Mouse (Mus musculus): ENCODE results near the gene H2-Oa. TPM values are rescaled to one million over a fixed set of nuclear protein-coding genes. Genes with fewer than 3 reads are reported as not detected.

Gene H2-Oa
- total RNA-seq, 2 experiments from 2014 or later, result 0.34 TPM; not detected in 1

DNA sequence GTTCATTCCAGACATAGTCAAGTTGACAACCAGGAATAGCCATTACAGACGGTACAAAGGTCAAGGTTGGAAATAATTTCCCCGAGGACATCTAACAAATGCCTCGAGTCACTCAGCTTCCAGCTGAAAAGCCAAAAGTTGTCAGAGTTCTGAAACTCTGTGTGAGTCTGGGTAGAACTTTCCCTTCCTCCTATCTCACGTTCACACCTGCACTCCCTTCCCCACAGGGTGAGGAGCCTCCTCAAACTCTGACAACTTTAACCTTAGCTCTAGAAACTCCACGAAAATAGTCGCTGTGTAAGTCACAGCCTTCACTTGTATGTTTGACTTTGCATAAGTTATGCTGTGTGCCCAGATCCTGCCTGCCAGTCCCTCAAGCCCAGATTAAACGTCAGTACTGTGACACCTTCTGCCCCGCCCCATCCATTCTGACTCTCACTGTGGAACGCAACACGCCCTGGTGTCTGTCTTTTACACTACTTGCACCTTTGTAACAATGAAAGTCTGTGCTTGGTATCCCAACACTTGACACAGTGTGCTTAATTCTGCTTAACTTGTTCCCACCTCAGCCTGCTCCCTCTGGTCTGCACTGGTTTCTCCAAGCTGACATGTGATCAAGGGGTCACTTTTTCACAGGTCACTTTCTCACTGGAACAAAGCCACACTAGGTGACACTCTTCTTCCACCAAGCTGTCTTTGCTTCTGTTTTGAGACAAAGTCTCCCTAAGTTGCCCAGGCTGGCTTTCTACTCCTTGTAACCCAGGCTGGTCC, 6.8 kb downstream of the H2-Oa start:
- intact Hi-C loops (cut with DNase I), result no loop called here
- no peak for DNase-seq (ENCODE audit: low spot score in 2 of 2)

DNA sequence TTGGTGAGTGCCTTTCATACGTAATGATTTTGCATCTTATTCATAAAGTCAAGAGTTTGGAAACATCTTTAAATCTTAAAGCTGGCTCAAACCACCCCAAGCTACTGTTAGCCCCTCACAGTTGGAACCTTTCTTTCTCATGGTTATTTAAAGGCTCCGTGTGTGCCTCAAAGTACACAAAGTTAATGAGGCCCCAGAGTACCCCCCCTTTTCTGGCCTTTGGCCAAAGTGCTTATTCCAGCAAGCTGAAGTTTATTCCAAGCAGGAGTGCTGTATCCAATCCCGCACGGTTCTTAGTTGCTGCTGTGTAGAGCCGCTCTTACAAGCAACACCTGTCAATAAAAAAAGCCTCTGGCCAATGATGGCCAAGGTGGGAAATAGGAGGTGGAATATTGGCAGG, 7.4 kb downstream of the H2-Oa start:
- DNase-seq (ENCODE audit: low spot score in 2 of 2), result no peak
- intact Hi-C loops (cut with DNase I), result no loop called here

DNA sequence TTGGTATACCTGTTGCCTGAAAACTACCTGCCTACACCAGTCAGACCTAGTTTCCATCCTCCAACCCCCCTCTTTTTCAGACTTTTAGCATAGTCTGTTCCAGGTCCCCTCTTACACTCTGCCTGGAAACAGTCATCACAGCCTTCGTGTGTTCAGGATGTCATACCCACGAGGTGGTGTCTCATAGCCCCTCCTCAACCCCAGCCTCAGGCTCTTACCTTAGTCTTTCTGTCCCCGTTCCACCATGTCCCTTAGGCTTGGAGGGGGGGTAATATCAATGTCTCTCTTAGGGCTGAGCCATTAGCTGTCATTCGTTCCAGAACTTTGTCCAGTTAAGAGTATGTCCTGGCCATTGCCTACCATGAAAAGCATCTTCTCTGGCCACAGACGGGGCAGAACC, 9.0 kb downstream of the H2-Oa start:
- intact Hi-C loops (cut with DNase I), result loop anchor here (10.0 kb wide), 1 partner anchor 134 kb away; the partner anchor contains the start of gene H2-Ob
- no peak for DNase-seq (ENCODE audit: low spot score in 2 of 2)

DNA sequence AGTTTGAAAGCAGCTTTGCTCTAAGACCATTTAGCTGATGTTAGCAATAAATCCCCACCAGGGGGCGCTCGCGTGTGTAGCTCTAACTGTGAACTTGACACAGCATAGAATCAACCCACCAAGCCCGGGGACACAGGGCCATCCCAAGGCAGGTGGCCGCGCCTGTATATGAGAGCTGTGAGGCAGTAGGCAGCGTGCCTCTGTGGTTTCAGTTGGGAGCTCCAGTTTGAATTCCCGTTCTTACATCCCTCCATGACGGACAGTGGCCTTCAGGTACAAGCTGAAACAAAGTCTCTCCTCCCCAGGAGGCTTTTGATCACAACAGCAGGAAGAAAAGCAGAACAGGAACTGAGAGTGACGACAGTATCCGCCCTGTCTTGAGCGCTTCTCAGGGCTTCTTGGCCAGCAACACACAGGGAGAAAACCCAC, 9.5 kb downstream of the H2-Oa start:
- DNase-seq (ENCODE audit: low spot score in 2 of 2), result peak; percentile 89 to 92
- intact Hi-C loops (cut with DNase I), result loop anchor here (2.0 to 10.0 kb wide), 2 partner anchors 67 to 133 kb away; partner anchors contain the start of gene H2-Ob

DNA sequence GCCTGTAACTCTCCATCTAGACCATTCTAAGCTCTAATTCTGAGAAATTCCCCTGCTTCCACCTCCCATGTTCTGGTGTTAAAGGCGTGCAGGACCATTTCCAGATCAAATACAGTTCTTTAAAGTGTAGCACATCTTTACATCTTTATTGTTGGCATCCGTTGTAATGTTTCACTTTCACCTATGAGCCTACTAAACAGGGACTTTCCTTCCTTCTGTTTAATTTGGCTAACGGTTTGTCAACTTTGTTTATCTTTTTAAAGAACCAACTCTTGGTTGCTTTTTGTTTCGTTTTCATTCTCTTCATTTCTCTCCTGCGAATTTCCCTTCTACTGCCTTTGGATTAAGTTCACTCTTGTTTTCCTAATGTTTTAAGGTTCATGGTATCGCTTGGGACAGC, 10.7 kb downstream of the H2-Oa start:
- DNase-seq (ENCODE audit: low spot score in 2 of 2), result no peak
- intact Hi-C loops (cut with DNase I), result loop anchor here (2.0 to 10.0 kb wide), 2 partner anchors 66 to 132 kb away; partner anchors contain the start of gene H2-Ob

DNA sequence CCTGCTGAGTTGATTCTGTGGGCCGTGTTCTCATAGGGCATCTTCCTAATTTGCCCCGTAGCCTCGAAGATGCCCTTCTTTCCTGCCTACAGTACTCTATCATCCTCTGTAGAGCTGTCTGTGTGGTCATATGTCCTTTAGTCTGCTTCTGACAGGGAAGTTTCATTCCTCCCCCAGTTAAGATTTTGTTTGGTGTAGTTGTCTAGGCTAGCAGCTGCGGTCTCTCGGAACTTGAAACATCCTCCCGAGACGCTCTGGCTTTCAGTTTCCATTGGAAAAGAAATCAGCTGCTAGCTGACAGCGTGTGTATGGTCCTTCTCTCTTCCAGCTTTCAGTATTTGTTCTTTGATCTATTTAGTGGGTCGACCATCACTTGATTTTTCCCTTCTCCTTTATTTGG, 12.7 kb downstream of the H2-Oa start:
- no peak for DNase-seq (ENCODE audit: low spot score in 2 of 2)
- intact Hi-C loops (cut with DNase I), result loop anchor here (10.0 kb wide), 1 partner anchor 130 kb away; the partner anchor contains the start of gene H2-Ob

DNA sequence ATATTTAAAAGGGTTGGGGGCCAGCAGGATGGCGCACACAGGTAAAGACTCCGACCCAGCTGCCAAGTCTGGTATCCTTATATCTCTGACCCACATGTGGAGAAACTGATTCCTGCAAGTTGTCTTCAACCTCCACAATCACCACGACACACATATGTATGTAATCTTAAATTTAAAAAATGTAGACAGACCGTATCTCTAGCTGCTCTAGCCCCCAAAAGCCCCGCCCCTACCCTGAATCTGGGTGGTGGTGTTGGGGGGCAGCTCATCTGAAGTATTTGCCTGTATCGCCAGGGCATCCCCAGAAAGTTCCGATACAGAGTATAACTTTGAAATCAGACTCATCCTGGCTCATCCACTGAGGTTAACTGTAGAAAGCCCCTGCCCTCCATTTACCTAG, 14.4 kb downstream of the H2-Oa start:
- DNase-seq (ENCODE audit: low spot score in 2 of 2), result no peak
- intact Hi-C loops (cut with DNase I), result loop anchor here (10.0 kb wide), 1 partner anchor 128 kb away; the partner anchor contains the start of gene H2-Ob

DNA sequence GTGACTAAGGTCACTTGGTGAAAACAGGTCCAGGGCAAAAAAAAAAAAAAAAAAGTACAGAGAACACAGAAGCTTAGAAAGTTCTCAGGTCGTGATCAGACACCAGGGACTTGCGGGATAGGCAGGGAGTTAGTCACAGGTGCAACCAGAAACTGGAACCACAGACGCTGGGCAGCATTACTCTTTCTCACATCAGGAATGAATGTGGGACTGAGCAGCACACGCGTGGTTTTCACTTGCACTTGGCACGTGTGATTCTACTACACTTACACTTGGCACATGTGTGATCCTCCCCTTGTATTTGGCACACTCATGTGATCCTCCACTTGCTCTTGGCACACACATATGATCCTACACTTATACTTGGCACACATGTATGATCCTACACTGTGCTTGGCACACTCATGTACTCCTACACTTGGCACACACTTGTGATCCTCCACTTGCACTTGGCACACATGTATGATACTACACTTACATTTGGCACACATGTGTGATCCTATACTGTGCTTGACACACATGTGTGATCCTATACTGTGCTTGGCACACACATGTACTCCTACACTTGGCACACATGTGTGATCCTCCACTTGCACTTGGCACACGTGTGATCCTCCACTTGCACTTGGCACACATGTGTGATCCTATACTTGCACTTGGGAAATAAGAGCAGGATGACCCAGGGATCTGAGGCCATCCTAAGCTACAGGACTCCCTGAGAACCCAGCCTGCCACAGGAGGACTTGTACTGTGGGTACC, 15.1 kb downstream of the H2-Oa start:
- intact Hi-C loops (cut with DNase I), result loop anchor here (10.0 kb wide), 1 partner anchor 128 kb away; the partner anchor contains the start of gene H2-Ob
- DNase-seq (ENCODE audit: low spot score in 2 of 2), result no peak

DNA sequence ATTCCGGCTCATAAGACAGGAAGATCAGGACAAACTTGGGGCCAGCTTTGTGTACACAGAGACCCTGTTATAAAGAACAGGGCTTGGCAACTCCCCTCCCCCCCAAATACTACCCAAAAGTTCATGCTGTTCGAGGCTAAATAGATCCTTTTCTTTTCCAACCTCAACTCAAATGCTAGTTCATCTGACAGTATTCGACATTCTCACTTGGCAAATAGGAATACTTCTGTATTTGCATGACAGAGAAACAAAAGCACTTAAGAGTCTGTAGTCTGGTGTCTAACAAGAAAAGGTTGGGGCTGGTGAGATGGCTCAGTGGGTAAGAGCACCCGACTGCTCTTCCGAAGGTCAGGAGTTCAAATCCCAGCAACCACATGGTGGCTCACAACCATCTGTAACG, 16.3 kb downstream of the H2-Oa start:
- no peak for DNase-seq (ENCODE audit: low spot score in 2 of 2)
- intact Hi-C loops (cut with DNase I), result loop anchor here (10.0 kb wide), 1 partner anchor 126 kb away; the partner anchor contains the start of gene H2-Ob

DNA sequence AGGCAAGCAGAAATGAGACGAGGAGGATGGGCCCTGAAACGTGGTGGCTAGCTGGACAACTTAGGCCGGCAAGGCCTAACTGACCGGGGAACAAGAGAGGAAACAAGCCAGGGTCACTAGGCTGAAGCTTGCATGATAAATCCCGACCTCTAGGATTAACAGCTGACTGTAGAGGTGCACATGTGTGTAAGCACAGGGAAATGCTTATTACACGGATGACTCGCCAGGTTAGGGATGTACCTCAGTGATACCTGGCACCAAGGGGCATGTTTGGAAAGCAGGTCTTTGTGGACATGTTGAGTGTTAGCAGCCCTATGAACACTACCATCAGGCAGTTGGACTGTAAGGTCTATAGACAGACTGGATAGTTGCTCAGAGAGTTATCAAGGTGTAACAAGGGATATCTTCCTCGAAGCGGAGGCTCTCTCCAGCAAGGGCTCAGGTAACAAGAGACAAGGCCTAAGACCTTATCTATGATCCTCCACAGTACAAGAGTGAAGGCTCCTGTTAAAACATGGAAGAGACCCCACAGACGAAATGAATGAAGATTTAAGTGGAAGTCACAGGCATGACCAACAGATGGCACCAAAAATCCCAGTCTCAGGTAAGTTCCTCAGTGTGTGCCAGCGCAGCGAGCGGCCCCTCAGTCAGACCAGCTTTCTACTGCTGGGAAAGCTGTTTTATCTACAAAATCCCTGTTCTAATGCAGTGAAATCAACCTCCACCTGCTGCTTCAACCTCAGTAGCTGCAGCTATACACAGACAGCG, 17.1 kb downstream of the H2-Oa start:
- intact Hi-C loops (cut with DNase I), result loop anchor here (10.0 kb wide), 1 partner anchor 126 kb away; the partner anchor contains the start of gene H2-Ob
- peak in 1 of 2 experiments; percentile 33 for DNase-seq (ENCODE audit: low spot score in 2 of 2)

DNA sequence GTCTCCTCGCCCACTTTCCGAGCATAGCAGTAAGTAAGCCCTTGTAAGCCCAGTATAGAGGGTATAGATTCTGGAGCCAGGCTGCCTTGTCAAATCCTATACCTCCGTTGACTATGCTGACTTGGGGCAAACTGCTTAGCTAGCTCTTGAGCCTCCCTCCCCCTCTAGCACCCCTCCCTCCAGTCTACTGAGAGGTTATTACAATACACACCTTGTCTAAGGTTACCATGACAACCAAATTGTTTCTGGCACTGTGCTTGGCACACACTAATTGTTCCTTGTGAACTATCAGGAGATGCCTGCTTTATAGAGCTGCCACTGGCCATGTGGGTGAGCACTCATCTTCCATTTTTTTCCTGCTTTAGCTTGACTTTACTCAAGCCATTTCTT, 17.7 kb downstream of the H2-Oa start:
- no peak for DNase-seq (ENCODE audit: low spot score in 2 of 2)
- intact Hi-C loops (cut with DNase I), result loop anchor here (10.0 kb wide), 1 partner anchor 125 kb away; the partner anchor contains the start of gene H2-Ob

DNA sequence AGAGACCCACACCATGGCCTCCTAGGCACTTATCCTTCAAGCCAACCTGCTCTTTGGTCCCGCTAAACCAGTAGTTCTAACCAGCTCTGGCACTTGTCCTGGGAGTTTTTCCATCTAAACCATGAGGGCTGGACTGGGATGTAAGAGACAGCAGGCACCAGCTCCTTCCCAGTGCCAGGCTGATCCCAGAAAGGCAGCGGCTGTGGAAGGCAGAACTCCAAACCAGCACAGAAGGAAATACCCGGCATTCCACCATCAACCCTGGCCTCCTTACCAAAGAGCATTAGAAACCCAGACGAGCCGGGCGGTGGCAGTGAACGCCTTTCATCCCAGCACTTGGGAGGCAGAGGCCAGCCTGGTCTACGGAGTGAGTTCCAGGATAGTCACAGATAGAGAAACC, 18.2 kb downstream of the H2-Oa start:
- intact Hi-C loops (cut with DNase I), result no loop called here
- DNase-seq (ENCODE audit: low spot score in 2 of 2), result no peak

DNA sequence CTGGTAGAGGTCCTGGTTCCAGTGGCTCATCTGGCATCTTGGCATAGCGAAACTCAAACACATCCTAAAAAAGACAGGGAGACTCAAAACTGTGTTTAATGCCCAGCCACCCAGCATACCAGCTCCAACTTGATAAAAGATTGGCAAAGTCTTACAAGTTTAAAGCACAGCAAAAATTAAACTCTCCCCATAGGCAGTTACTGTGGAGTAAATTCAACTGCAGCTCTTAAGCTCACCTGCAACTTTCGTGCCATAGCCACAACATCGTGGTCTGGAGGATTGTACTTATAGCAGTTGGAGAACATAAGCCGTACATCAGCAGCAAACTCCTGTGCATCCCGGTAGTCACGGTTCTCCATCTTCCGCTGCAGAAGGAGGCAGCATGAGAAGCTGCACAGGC, 22.0 kb downstream of the H2-Oa start:
- DNase-seq (ENCODE audit: low spot score in 2 of 2), result no peak
- intact Hi-C loops (cut with DNase I), result no loop called here

DNA sequence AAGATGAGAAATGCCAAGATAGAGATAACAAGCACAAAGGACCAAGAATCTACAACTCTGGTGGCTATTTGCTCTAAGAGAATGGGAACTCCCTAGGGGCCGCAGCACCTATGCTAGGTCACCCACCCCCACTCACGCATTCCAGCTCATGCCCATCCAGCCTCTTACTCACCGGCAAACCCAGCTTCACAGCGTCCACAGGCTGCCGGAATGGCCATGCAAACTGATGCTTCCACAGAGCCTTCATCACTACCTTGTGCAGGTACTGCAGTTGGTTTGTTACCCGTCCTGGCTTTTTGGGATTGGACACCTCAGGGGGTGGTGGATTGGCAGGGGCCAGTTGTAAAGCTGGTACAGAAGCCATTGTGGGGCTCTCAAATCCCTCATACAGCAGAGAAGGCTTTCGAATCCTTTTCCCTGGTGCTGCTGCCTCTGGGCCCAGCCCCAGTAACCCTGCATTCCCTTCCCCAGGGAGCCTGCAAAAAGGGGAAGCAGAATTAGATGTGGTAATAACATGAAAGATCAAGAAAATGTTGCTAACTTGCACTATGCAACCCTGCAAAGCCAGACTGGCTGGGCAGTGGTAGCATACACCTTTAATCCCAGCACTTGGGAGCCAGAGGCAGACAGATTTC, 24.7 kb downstream of the H2-Oa start:
- intact Hi-C loops (cut with DNase I), result loop anchor here (5.0 kb wide), 2 partner anchors 85 to 780 kb away; partner anchors contain the start of genes C2, Ehmt2, Rxrb and Slc39a7
- DNase-seq (ENCODE audit: low spot score in 2 of 2), result peak in 1 of 2 experiments; percentile 23

DNA sequence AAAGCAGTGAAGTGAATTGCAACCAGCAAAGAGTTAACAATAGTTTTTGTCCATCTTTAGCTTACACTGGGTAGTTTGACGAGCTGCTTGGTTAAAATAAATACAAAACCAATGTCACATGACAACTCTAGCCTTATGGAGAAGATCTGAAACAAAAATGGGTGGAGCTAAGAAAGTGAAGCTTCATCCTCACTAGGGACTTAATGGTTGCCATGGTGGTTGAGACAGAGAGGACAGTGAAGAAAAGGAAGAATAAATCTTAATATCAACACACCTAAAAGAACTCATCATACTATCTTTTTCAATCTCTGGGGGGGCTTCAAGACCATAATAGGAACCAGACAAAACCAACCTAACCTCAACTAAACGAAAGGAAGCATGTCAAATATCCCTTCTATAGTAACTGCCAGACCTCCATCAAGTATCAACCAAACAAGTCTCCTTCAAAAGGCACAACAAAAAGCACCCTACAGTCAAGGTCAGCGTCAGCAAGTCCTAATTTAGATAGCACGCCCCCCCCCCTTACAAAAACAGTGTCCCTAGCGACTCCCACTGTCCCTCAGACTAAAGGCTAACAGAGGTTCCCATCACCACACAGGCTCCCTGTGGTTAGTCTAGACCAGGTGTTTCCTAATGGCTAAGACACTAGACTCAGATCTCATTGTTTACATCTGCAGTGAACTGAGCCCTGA, 25.4 kb downstream of the H2-Oa start:
- DNase-seq (ENCODE audit: low spot score in 2 of 2), result peak in 1 of 2 experiments; percentile 30
- intact Hi-C loops (cut with DNase I), result loop anchor here (5.0 kb wide), 2 partner anchors 85 to 780 kb away; partner anchors contain the start of genes C2, Ehmt2, Rxrb and Slc39a7

DNA sequence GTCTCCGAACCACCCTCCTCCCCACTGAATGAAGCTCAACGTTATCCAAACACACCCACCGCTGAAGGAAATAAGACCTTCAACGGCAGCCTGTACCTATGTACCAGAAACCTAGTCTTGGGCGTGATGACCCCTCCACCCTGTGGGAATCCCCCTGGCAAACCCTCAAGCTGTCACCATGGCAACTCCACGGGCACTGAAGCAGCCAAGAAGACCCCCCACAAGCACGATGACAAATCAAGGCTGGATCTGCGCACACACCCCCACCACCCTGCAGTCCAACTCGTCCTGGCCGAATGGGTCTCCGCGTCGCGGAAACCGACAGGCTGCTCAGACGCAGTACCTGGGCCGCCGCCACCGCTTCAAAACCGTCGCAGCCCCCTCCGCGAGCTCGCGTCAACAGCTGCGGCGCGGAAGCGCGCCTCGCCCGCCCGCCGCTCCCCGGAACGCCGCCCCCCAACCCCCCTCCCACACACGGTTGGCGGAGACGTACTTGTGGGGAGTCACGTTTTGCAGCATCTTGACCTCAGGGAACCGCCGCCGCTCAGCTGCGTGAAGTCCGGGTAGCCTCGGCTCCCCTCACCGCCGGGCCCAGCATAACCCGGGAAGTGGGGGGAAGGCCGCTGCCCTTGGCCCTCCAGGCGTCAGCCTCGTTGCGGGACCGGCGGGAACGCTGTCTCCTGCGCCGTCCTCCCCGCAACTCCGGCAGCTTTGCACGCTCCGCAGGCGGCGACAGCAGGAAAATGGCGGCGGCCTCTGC, 26.2 kb downstream of the H2-Oa start:
- intact Hi-C loops (cut with DNase I), result loop anchor here (5.0 kb wide), 2 partner anchors 86 to 779 kb away; partner anchors contain the start of genes C2, Ehmt2, Rxrb and Slc39a7
- peak; percentile 45 to 71 for DNase-seq (ENCODE audit: low spot score in 2 of 2)

DNA sequence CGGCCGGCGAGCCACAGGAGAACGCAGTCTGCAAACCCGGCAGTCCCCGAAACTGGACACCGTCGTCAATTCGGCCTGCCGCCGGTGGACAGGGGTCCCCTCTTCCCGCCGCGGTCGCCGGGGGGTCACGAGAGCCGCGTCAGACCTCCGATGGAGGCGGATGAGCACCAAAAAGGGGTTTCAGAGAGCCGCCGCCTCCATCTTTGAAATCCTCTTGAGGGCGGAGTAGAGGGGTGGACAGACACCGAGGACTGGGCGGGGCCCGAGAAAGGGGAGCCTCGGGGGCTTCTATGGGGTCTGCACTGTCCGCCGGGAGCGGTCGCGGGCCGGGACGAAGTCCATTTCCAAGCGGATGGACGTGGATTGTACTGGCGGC, 26.7 kb downstream of the H2-Oa start:
- no peak for DNase-seq (ENCODE audit: low spot score in 2 of 2)
- intact Hi-C loops (cut with DNase I), result loop anchor here (5.0 kb wide), 2 partner anchors 87 to 778 kb away; partner anchors contain the start of genes C2, Ehmt2, Rxrb and Slc39a7
